Mouse (Mus musculus) testis, postnatal 14 days (tissue): Measurements from ENCODE around the gene Ctnnd2.

ENCODE experiments used
- DNase-seq: peaks from one replicate; pipeline ENCODE4 v3.0.0; 2021; ENCODE audit warnings: low spot score

The Ctnnd2 gene

GRCm38 (mm10) chr15:30885410-30885809 lies 713.0 kb downstream of the Ctnnd2 start:
- DNase-seq = no peak

GRCm38 (mm10) chr15:30887559-30887958 lies 715.2 kb downstream of the Ctnnd2 start:
- no peak for DNase-seq

GRCm38 (mm10) chr15:30891986-30892385 lies 719.6 kb downstream of the Ctnnd2 start:
- DNase-seq = no peak

GRCm38 (mm10) chr15:30895063-30895462 lies 722.7 kb downstream of the Ctnnd2 start:
- DNase-seq = no peak

DNA sequence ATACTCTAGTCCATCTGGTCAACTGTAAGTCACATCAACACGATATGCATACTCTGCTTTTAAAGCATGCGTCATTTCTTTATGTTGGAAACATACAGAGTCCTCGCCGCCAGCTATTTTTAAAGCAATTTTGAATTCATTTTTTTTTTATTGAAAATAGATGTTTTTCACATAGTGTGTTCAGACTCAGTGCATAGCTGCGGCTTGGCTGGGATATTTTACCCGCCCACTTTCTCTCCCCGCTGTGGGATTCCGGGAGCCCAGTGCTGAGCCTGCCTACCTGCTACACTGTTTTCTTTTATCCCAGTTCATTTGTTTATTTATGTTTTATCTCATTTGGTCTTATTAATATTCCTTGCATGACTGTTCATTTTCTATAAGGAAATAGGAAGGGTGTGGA lies 724.9 kb downstream of the Ctnnd2 start:
- DNase-seq = no peak

DNA sequence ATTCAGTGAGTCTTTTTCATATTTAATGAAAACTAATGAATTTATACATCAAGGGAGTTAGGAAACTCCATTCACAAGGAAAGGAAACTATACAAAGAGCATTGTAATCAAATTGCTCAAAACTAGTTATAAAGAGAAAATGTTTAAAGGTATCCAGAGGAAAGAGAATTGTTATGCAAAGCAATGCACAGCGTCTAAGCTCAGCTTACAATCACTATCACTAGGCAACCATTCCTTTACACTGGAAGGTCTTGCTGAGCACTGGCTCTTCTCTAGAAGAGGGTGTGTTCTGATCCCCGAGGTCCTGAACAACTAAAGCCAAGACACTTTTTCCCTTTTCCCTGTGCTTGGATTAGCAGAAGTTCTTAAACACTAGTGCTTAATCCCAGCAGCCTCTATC lies 735.6 kb downstream of the Ctnnd2 start:
- no peak for DNase-seq

GRCm38 (mm10) chr15:30913360-30913759 lies 741.0 kb downstream of the Ctnnd2 start:
- DNase-seq = no peak

DNA sequence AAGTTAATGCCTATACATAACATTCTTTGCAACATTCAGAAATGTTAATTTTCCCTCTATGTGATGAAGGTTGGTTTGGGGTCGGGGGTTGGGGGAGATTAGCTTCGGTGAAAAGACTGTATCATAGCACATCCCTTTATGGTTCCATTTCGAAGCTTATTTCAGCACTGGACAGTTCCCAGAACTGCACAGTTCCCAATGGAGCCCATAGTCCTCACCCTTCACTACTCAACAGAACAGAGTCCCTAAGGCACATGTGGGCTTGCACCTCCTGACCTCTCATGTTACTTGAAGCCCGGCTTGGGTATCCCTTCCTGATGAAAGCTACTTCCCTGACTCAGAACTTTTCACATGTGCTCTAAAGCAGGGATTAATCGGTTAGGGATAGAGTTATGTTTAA lies 753.4 kb downstream of the Ctnnd2 start:
- DNase-seq = no peak

- no peak for DNase-seq
Observed at GRCm38 (mm10) chr15:30927632-30928031, 755.2 kb downstream of the Ctnnd2 start.

GRCm38 (mm10) chr15:30931906-30932305 lies 759.5 kb downstream of the Ctnnd2 start:
- peak; percentile 28 for DNase-seq

- no peak for DNase-seq
Observed at GRCm38 (mm10) chr15:30945863-30946262, 773.5 kb downstream of the Ctnnd2 start.

GRCm38 (mm10) chr15:30958513-30958912 lies 786.1 kb downstream of the Ctnnd2 start:
- DNase-seq = no peak

- DNase-seq = no peak
Observed at GRCm38 (mm10) chr15:30962421-30963160, 790.2 kb downstream of the Ctnnd2 start.

DNA sequence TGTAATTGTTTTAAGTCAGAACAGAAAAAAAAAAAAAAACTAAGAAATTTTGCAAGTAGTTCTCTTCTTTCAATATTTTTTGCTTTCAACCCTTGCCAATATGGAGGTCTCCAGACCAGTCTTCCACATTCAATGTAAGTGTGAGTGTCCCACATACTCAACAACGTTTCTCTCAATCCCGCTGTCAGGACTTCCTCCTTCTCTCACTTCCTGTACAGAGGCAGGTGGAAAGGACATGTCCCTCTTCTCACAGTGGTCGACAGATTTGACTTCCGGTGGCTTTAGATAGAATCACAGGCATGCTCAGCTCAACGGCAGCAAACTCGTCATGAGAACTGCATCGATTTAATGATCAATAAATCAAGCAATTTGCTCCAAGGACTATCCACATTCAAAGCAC lies 791.7 kb downstream of the Ctnnd2 start:
- no peak for DNase-seq

DNA sequence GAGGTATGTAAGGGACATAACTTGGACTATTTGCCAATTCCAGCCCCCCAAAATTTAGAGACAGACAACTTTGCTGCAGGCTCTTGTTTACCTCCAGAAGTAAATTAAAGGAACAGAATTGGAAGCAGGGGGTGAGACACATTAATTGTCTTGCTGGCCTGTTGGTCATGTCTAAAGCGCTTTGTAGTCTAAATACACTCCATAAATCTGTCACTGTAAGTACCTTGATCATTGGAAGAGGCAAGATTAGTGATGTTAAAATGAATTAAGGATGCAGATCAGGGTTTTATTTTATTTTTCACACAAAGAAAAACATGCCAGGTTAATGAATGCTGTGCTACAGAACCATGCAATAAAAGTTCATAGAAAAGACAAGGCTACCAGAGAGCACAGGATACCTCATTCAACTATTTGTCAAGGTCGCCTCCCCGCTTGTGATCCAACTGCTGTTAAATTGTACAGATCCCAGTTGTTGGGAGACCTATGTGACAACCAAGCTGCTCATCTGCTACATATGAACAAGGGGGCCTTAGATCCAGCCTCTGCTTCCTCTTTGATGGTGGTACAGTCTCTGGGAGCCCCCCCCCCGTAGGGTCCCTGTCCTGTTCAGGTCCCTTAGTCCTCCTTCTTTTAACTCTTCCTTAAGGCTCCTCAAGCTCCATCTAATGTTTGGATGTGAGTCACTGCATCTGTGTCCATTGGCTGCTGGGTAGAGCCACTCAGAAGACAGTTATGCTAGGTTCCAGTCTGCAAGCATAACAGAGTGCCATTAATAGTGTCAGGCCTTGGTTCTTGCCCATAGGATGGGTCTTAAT lies 792.7 kb downstream of the Ctnnd2 start:
- DNase-seq = no peak

- DNase-seq = no peak
Observed at GRCm38 (mm10) chr15:30966826-30967225, 794.4 kb downstream of the Ctnnd2 start.

DNA sequence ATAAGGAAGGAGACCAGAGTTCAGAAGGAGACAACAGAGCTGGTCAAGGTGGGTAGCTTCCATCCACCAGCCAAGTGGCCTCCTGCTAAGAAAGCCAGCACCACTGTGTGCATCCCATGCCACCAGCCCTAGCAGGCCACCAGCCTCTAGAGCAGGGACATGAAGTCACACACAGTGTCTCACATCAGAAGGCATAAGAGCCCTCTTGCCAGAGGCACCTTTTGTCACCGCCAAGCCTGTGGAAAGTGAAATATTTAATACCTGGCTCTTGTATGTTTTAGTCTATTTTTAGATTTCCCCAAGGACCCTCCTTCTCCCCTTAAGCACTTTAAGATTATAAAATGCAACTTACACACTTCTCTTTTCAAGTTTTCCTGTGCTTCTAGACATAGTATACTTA lies 802.0 kb downstream of the Ctnnd2 start:
- no peak for DNase-seq

- no peak for DNase-seq
Observed at GRCm38 (mm10) chr15:30974991-30975775, 802.8 kb downstream of the Ctnnd2 start.

GRCm38 (mm10) chr15:30977166-30977740 lies 804.9 kb downstream of the Ctnnd2 start:
- DNase-seq = no peak

DNA sequence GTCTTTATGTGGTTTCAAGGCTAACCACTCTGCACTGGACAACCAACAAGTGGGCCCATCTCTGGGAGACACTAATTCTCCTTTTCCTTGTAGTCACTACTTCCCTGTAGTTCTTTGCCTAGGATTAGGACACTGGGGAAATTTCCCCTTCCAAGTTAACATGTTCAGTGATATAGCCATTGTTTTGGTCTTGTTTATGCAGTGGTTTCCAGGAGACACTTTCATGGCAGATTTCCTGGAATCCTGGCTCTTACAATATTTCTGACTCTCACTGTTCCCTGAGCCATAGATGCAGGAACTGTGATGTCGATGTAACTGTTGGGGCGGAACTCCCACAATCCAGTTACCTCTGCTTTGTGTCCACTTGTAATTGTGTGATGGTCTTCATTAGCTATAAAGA lies 814.5 kb downstream of the Ctnnd2 start:
- DNase-seq = no peak

GRCm38 (mm10) chr15:30990421-30991252 lies 818.2 kb downstream of the Ctnnd2 start:
- DNase-seq = no peak
